Mouse (Mus musculus): ENCODE measurements around the gene Rpf2. TPM values are rescaled to one million over a fixed set of nuclear protein-coding genes. Genes with fewer than 3 reads are reported as not detected.

The Rpf2 gene
- polyA plus RNA-seq, 1 experiment from 2014 or later = 77.7 TPM

- peaks cover 2% of the 10 kb centered on the region; the same call in 1 of the 2 replicates for H3K36me3 ChIP-seq (ENCODE audit: control insufficient read depth, insufficient read depth, low read length)
- DNase-seq (ENCODE audit: low spot score) (no peak), ATAC-seq (replicated peaks; ENCODE audit: low FRiP score) (no peak)
- no peak overlapping the region for H3K9ac ChIP-seq (ENCODE audit: low read length)
- no peak overlapping the region for H3K27ac ChIP-seq (ENCODE audit: low read depth, low read length)
- no peaks in the 10 kb centered on the region for H3K27me3 ChIP-seq (ENCODE audit: control insufficient read depth, insufficient read depth, low read length)
- no peak overlapping the region for H3K4me2 ChIP-seq (ENCODE audit: low read depth, low read length, severe bottlenecking)
- no peak overlapping the region for H3K4me3 ChIP-seq (ENCODE audit: low read depth, low read length)
- no peaks in the 10 kb centered on the region for H3K9me3 ChIP-seq (ENCODE audit: control insufficient read depth, low read length)
- 86% methylated on average over 3 of the region's 3 CpGs for WGBS
- no peaks in the 10 kb centered on the region for H3K4me1 ChIP-seq (replicated peaks; ENCODE audit: control insufficient read depth, insufficient read depth, low read length)
These were observed 13.6 kb downstream of the Rpf2 start for GRCm38 (mm10) chr10:40233241-40233640.

GRCm38 (mm10) chr10:40232442-40232841 is 14.4 kb downstream of the Rpf2 start:
- H3K4me3 ChIP-seq (ENCODE audit: low read depth, low read length) = no peak overlapping the region

GRCm38 (mm10) chr10:40229725-40230124 is 17.1 kb downstream of the Rpf2 start:
- ATAC-seq (replicated peaks; ENCODE audit: low FRiP score) = no peak
- WGBS = 97% methylated on average over 1 of the region's 1 CpGs

More at GRCm38 (mm10) chr10:40232442-40232841, 14.4 kb downstream of the Rpf2 start:
- no peak for DNase-seq (ENCODE audit: low spot score)
- Histone ChIP-seq H3K9me3 (ENCODE audit: control insufficient read depth, low read length) (no peaks in the 10 kb centered on the region), H3K9ac (ENCODE audit: low read length) (no peak overlapping the region), H3K27me3 (ENCODE audit: control insufficient read depth, insufficient read depth, low read length) (no peaks in the 10 kb centered on the region), H3K36me3 (ENCODE audit: control insufficient read depth, insufficient read depth, low read length) (peaks cover 2% of the 10 kb centered on the region; the same call in 1 of the 2 replicates), H3K4me1 (replicated peaks; ENCODE audit: control insufficient read depth, insufficient read depth, low read length) (no peaks in the 10 kb centered on the region), H3K4me2 (ENCODE audit: low read depth, low read length, severe bottlenecking) (no peak overlapping the region), H3K27ac (ENCODE audit: low read depth, low read length) (no peak overlapping the region)
- 92% methylated on average over 7 of the region's 7 CpGs for WGBS
- ATAC-seq (replicated peaks; ENCODE audit: low FRiP score) = no peak

GRCm38 (mm10) chr10:40227660-40228303 is 19.1 kb downstream of the Rpf2 start:
- ATAC-seq (replicated peaks; ENCODE audit: low FRiP score) (no peak), DNase-seq (ENCODE audit: low spot score) (no peak)
- H3K4me1 ChIP-seq (replicated peaks; ENCODE audit: control insufficient read depth, insufficient read depth, low read length) = no peaks in the 10 kb centered on the region
- 84% methylated on average over 4 of the region's 4 CpGs for WGBS
- no peaks in the 10 kb centered on the region for H3K27me3 ChIP-seq (ENCODE audit: control insufficient read depth, insufficient read depth, low read length)
- H3K4me2 ChIP-seq (ENCODE audit: low read depth, low read length, severe bottlenecking) = no peak overlapping the region
- no peak overlapping the region for H3K27ac ChIP-seq (ENCODE audit: low read depth, low read length)
- H3K36me3 ChIP-seq (ENCODE audit: control insufficient read depth, insufficient read depth, low read length) = peaks cover 5% of the 10 kb centered on the region; the same call in 1 of the 2 replicates
- no peak overlapping the region for H3K9ac ChIP-seq (ENCODE audit: low read length)
- no peaks in the 10 kb centered on the region for H3K9me3 ChIP-seq (ENCODE audit: control insufficient read depth, low read length)
- no peak overlapping the region for H3K4me3 ChIP-seq (ENCODE audit: low read depth, low read length)

More at GRCm38 (mm10) chr10:40229725-40230124, 17.1 kb downstream of the Rpf2 start:
- no peak for DNase-seq (ENCODE audit: low spot score)
- Histone ChIP-seq H3K9ac (ENCODE audit: low read length) (no peak overlapping the region), H3K4me3 (ENCODE audit: low read depth, low read length) (no peak overlapping the region), H3K27me3 (ENCODE audit: control insufficient read depth, insufficient read depth, low read length) (no peaks in the 10 kb centered on the region), H3K4me1 (replicated peaks; ENCODE audit: control insufficient read depth, insufficient read depth, low read length) (no peaks in the 10 kb centered on the region), H3K9me3 (ENCODE audit: control insufficient read depth, low read length) (no peaks in the 10 kb centered on the region), H3K4me2 (ENCODE audit: low read depth, low read length, severe bottlenecking) (no peak overlapping the region), H3K27ac (ENCODE audit: low read depth, low read length) (no peak overlapping the region), H3K36me3 (ENCODE audit: control insufficient read depth, insufficient read depth, low read length) (peaks cover 2% of the 10 kb centered on the region; the same call in 1 of the 2 replicates)

GRCm38 (mm10) chr10:40218874-40219273 is 28.0 kb downstream of the Rpf2 start:
- ATAC-seq (replicated peaks; ENCODE audit: low FRiP score) (no peak), DNase-seq (ENCODE audit: low spot score) (no peak)
- H3K9me3 ChIP-seq (ENCODE audit: control insufficient read depth, low read length) = no peaks in the 10 kb centered on the region
- no peak overlapping the region for H3K27ac ChIP-seq (ENCODE audit: low read depth, low read length)
- H3K4me3 ChIP-seq (ENCODE audit: low read depth, low read length) = no peak overlapping the region
- no peaks in the 10 kb centered on the region for H3K27me3 ChIP-seq (ENCODE audit: control insufficient read depth, insufficient read depth, low read length)
- H3K4me1 ChIP-seq (replicated peaks; ENCODE audit: control insufficient read depth, insufficient read depth, low read length) = no peaks in the 10 kb centered on the region
- no peak overlapping the region for H3K9ac ChIP-seq (ENCODE audit: low read length)
- no peak overlapping the region for H3K4me2 ChIP-seq (ENCODE audit: low read depth, low read length, severe bottlenecking)
- WGBS = 79% methylated on average over 3 of the region's 3 CpGs
- H3K36me3 ChIP-seq (ENCODE audit: control insufficient read depth, insufficient read depth, low read length) = peaks cover 11% of the 10 kb centered on the region; the same call in 1 of the 2 replicates

GRCm38 (mm10) chr10:40212443-40213169 is 34.2 kb downstream of the Rpf2 start:
- ATAC-seq (replicated peaks; ENCODE audit: low FRiP score) = peak; percentile 77

GRCm38 (mm10) chr10:40195001-40195400 is 51.8 kb downstream of the Rpf2 start:
- DNase-seq (ENCODE audit: low spot score) = no peak
- no peak overlapping the region for H3K27ac ChIP-seq (ENCODE audit: low read depth, low read length)
- no peaks in the 10 kb centered on the region for H3K36me3 ChIP-seq (ENCODE audit: control insufficient read depth, insufficient read depth, low read length)
- H3K4me1 ChIP-seq (replicated peaks; ENCODE audit: control insufficient read depth, insufficient read depth, low read length) = no peaks in the 10 kb centered on the region
- no peaks in the 10 kb centered on the region for H3K27me3 ChIP-seq (ENCODE audit: control insufficient read depth, insufficient read depth, low read length)
- H3K9me3 ChIP-seq (ENCODE audit: control insufficient read depth, low read length) = no peaks in the 10 kb centered on the region
- ATAC-seq (replicated peaks; ENCODE audit: low FRiP score) = no peak
- H3K4me3 ChIP-seq (ENCODE audit: low read depth, low read length) = no peak overlapping the region
- H3K4me2 ChIP-seq (ENCODE audit: low read depth, low read length, severe bottlenecking) = no peak overlapping the region
- WGBS = 88% methylated on average over 6 of the region's 6 CpGs
- H3K9ac ChIP-seq (ENCODE audit: low read length) = no peak overlapping the region

More at GRCm38 (mm10) chr10:40212443-40213169, 34.2 kb downstream of the Rpf2 start:
- Histone ChIP-seq H3K4me1 (replicated peaks; ENCODE audit: control insufficient read depth, insufficient read depth, low read length) (no peaks in the 10 kb centered on the region), H3K9me3 (ENCODE audit: control insufficient read depth, low read length) (no peaks in the 10 kb centered on the region), H3K27me3 (ENCODE audit: control insufficient read depth, insufficient read depth, low read length) (no peaks in the 10 kb centered on the region), H3K27ac (ENCODE audit: low read depth, low read length) (no peak overlapping the region), H3K4me2 (ENCODE audit: low read depth, low read length, severe bottlenecking) (no peak overlapping the region), H3K36me3 (ENCODE audit: control insufficient read depth, insufficient read depth, low read length) (no peaks in the 10 kb centered on the region), H3K9ac (ENCODE audit: low read length) (no peak overlapping the region), H3K4me3 (ENCODE audit: low read depth, low read length) (no peak overlapping the region)
- WGBS = 39% methylated on average over 13 of the region's 13 CpGs
- peak; percentile 89 for DNase-seq (ENCODE audit: low spot score)

- no peak for ATAC-seq (replicated peaks; ENCODE audit: low FRiP score)
- Histone ChIP-seq H3K27ac (ENCODE audit: low read depth, low read length) (no peak overlapping the region), H3K9ac (ENCODE audit: low read length) (no peak overlapping the region), H3K4me1 (replicated peaks; ENCODE audit: control insufficient read depth, insufficient read depth, low read length) (no peaks in the 10 kb centered on the region), H3K36me3 (ENCODE audit: control insufficient read depth, insufficient read depth, low read length) (no peaks in the 10 kb centered on the region), H3K4me3 (ENCODE audit: low read depth, low read length) (no peak overlapping the region), H3K27me3 (ENCODE audit: control insufficient read depth, insufficient read depth, low read length) (no peaks in the 10 kb centered on the region), H3K4me2 (ENCODE audit: low read depth, low read length, severe bottlenecking) (peak overlapping the region; percentile 18; the same call in 1 of the 2 replicates), H3K9me3 (ENCODE audit: control insufficient read depth, low read length) (no peaks in the 10 kb centered on the region)
- WGBS = 66% methylated on average over 18 of the region's 18 CpGs
- no peak for DNase-seq (ENCODE audit: low spot score)
These were observed 54.6 kb downstream of the Rpf2 start for GRCm38 (mm10) chr10:40192010-40192935.
